Mouse (Mus musculus): Measurements from ENCODE around the gene Clasp1. TPM values are rescaled to one million over a fixed set of nuclear protein-coding genes. Genes with fewer than 3 reads are reported as not detected.

Clasp1 gene
- polyA plus RNA-seq, 1 experiment from 2014 or later: 146 TPM

- 84% methylated on average over 4 of the region's 4 CpGs for WGBS
- no peaks in the 10 kb centered on the region for H3K4me1 ChIP-seq
- ATAC-seq (ENCODE audit: low FRiP score): no peak
- no peak overlapping the region for H3K27ac ChIP-seq
- H3K9me3 ChIP-seq: no peaks in the 10 kb centered on the region
- H3K9ac ChIP-seq: no peak overlapping the region
- no peak overlapping the region for H3K4me3 ChIP-seq (replicated peaks)
- no peaks in the 10 kb centered on the region for H3K27me3 ChIP-seq
- no peak overlapping the region for H3K4me2 ChIP-seq
- H3K36me3 ChIP-seq (replicated peaks): no peaks in the 10 kb centered on the region
Measured at GRCm38 (mm10) chr1:118409249-118409648, 20.4 kb downstream of the Clasp1 start.

GRCm38 (mm10) chr1:118410824-118411223, 22.0 kb downstream of the Clasp1 start:
- Histone ChIP-seq H3K36me3 (replicated peaks) (no peaks in the 10 kb centered on the region), H3K4me2 (no peak overlapping the region), H3K4me3 (replicated peaks) (no peak overlapping the region), H3K27me3 (no peaks in the 10 kb centered on the region), H3K9ac (no peak overlapping the region), H3K27ac (no peak overlapping the region), H3K4me1 (no peaks in the 10 kb centered on the region), H3K9me3 (no peaks in the 10 kb centered on the region)
- 97% methylated on average over 5 of the region's 5 CpGs for WGBS
- ATAC-seq (ENCODE audit: low FRiP score): no peak

- no peak overlapping the region for H3K4me3 ChIP-seq (replicated peaks)
- 0 out of 2 replicates have a peak, but pooled peaks cover 5% of the 10 kb centered on the region for H3K36me3 ChIP-seq (replicated peaks)
- no peak overlapping the region for H3K4me2 ChIP-seq
- 96% methylated on average over 2 of the region's 2 CpGs for WGBS
- H3K27me3 ChIP-seq: no peaks in the 10 kb centered on the region
- H3K4me1 ChIP-seq: no peaks in the 10 kb centered on the region
- no peak overlapping the region for H3K27ac ChIP-seq
- H3K9me3 ChIP-seq: no peaks in the 10 kb centered on the region
- H3K9ac ChIP-seq: no peak overlapping the region
- ATAC-seq (ENCODE audit: low FRiP score): no peak
Measured at GRCm38 (mm10) chr1:118413169-118413568, 24.3 kb downstream of the Clasp1 start.

- no peak for ATAC-seq (ENCODE audit: low FRiP score)
- Histone ChIP-seq H3K4me3 (replicated peaks) (no peak overlapping the region), H3K27me3 (no peaks in the 10 kb centered on the region), H3K9me3 (no peaks in the 10 kb centered on the region), H3K36me3 (replicated peaks) (peaks cover 29% of the 10 kb centered on the region), H3K27ac (no peak overlapping the region), H3K4me2 (no peak overlapping the region), H3K9ac (no peak overlapping the region), H3K4me1 (no peaks in the 10 kb centered on the region)
- 96% methylated on average over 9 of the region's 9 CpGs for WGBS
Measured at GRCm38 (mm10) chr1:118417047-118417730, 28.3 kb downstream of the Clasp1 start.

GRCm38 (mm10) chr1:118419399-118419798, 30.5 kb downstream of the Clasp1 start:
- no peak overlapping the region for H3K4me2 ChIP-seq
- no peak for ATAC-seq (ENCODE audit: low FRiP score)
- no peaks in the 10 kb centered on the region for H3K9me3 ChIP-seq
- H3K4me1 ChIP-seq: no peaks in the 10 kb centered on the region; the same call in 1 of the 2 replicates
- no peak overlapping the region for H3K27ac ChIP-seq
- no peaks in the 10 kb centered on the region for H3K27me3 ChIP-seq
- WGBS: 92% methylated on average over 8 of the region's 8 CpGs
- no peak overlapping the region for H3K9ac ChIP-seq
- H3K4me3 ChIP-seq (replicated peaks): no peak overlapping the region
- peaks cover 47% of the 10 kb centered on the region for H3K36me3 ChIP-seq (replicated peaks)

GRCm38 (mm10) chr1:118421149-118421548, 32.3 kb downstream of the Clasp1 start:
- 83% methylated on average over 3 of the region's 3 CpGs for WGBS
- no peak overlapping the region for H3K9ac ChIP-seq
- no peak for ATAC-seq (ENCODE audit: low FRiP score)
- no peaks in the 10 kb centered on the region for H3K9me3 ChIP-seq
- H3K36me3 ChIP-seq (replicated peaks): peaks cover 54% of the 10 kb centered on the region
- H3K27ac ChIP-seq: no peak overlapping the region
- H3K27me3 ChIP-seq: no peaks in the 10 kb centered on the region
- H3K4me3 ChIP-seq (replicated peaks): no peak overlapping the region
- no peaks in the 10 kb centered on the region; the same call in 1 of the 2 replicates for H3K4me1 ChIP-seq
- no peak overlapping the region for H3K4me2 ChIP-seq

- ATAC-seq (ENCODE audit: low FRiP score): no peak
- Histone ChIP-seq H3K9ac (no peak overlapping the region), H3K4me1 (no peaks in the 10 kb centered on the region; the same call in 1 of the 2 replicates), H3K4me3 (replicated peaks) (no peak overlapping the region), H3K36me3 (replicated peaks) (peaks cover 49% of the 10 kb centered on the region), H3K27me3 (no peaks in the 10 kb centered on the region), H3K4me2 (no peak overlapping the region), H3K27ac (no peak overlapping the region), H3K9me3 (no peaks in the 10 kb centered on the region)
- WGBS: 70% methylated on average over 6 of the region's 6 CpGs
Measured at GRCm38 (mm10) chr1:118422812-118423211, 34.0 kb downstream of the Clasp1 start.

GRCm38 (mm10) chr1:118425982-118426381, 37.1 kb downstream of the Clasp1 start:
- 89% methylated on average over 2 of the region's 2 CpGs for WGBS
- no peaks in the 10 kb centered on the region for H3K27me3 ChIP-seq
- no peak overlapping the region for H3K9ac ChIP-seq
- H3K36me3 ChIP-seq (replicated peaks): peaks cover 34% of the 10 kb centered on the region
- no peak overlapping the region for H3K4me2 ChIP-seq
- no peak for ATAC-seq (ENCODE audit: low FRiP score)
- no peaks in the 10 kb centered on the region; the same call in 1 of the 2 replicates for H3K4me1 ChIP-seq
- no peak overlapping the region for H3K27ac ChIP-seq
- H3K4me3 ChIP-seq (replicated peaks): no peak overlapping the region
- no peaks in the 10 kb centered on the region for H3K9me3 ChIP-seq

GRCm38 (mm10) chr1:118428354-118429084, 39.7 kb downstream of the Clasp1 start:
- 91% methylated on average over 6 of the region's 6 CpGs for WGBS
- Histone ChIP-seq H3K27me3 (no peaks in the 10 kb centered on the region), H3K9ac (no peak overlapping the region), H3K4me3 (replicated peaks) (no peak overlapping the region), H3K9me3 (no peaks in the 10 kb centered on the region), H3K36me3 (replicated peaks) (peaks cover 16% of the 10 kb centered on the region), H3K4me2 (no peak overlapping the region), H3K27ac (no peak overlapping the region), H3K4me1 (no peaks in the 10 kb centered on the region)
- no peak for ATAC-seq (ENCODE audit: low FRiP score)

GRCm38 (mm10) chr1:118431548-118431947, 42.7 kb downstream of the Clasp1 start:
- Histone ChIP-seq H3K27ac (no peak overlapping the region), H3K4me2 (no peak overlapping the region), H3K9ac (no peak overlapping the region), H3K4me1 (peaks cover 7% of the 10 kb centered on the region; the same call in 1 of the 2 replicates), H3K36me3 (replicated peaks) (no peaks in the 10 kb centered on the region; the same call in 1 of the 2 replicates), H3K4me3 (replicated peaks) (no peak overlapping the region), H3K9me3 (no peaks in the 10 kb centered on the region), H3K27me3 (no peaks in the 10 kb centered on the region)
- 97% methylated on average over 4 of the region's 4 CpGs for WGBS
- no peak for ATAC-seq (ENCODE audit: low FRiP score)

GRCm38 (mm10) chr1:118435001-118435473, 46.2 kb downstream of the Clasp1 start:
- ATAC-seq (ENCODE audit: low FRiP score): peak; percentile 74
- H3K9me3 ChIP-seq: no peaks in the 10 kb centered on the region

GRCm38 (mm10) chr1:118437856-118438255, 49.0 kb downstream of the Clasp1 start:
- no peak for ATAC-seq (ENCODE audit: low FRiP score)
- no peak overlapping the region for H3K27ac ChIP-seq
- 91% methylated on average over 4 of the region's 4 CpGs for WGBS
- no peaks in the 10 kb centered on the region for H3K27me3 ChIP-seq
- H3K36me3 ChIP-seq (replicated peaks): no peaks in the 10 kb centered on the region
- no peak overlapping the region for H3K9ac ChIP-seq
- no peaks in the 10 kb centered on the region for H3K9me3 ChIP-seq
- no peak overlapping the region for H3K4me2 ChIP-seq
- H3K4me3 ChIP-seq (replicated peaks): no peak overlapping the region
- H3K4me1 ChIP-seq: peaks cover 9% of the 10 kb centered on the region

More at GRCm38 (mm10) chr1:118435001-118435473, 46.2 kb downstream of the Clasp1 start:
- Histone ChIP-seq H3K36me3 (replicated peaks) (no peaks in the 10 kb centered on the region), H3K4me3 (replicated peaks) (no peak overlapping the region), H3K4me1 (peaks cover 9% of the 10 kb centered on the region), H3K4me2 (peak overlapping the region; percentile 21; the same call in 1 of the 2 replicates), H3K27ac (peak overlapping the region; percentile 83), H3K27me3 (no peaks in the 10 kb centered on the region), H3K9ac (no peak overlapping the region)
- 39% methylated on average over 10 of the region's 10 CpGs for WGBS
